Mouse (Mus musculus) hindbrain, embryonic 16.5 days (tissue): ENCODE data around the gene Dppa2. TPM values are rescaled to one million over a fixed set of nuclear protein-coding genes. Genes with fewer than 3 reads are reported as not detected.

ENCODE experiments used
- ATAC-seq: fragments of 200-750 bp; cut with Nextera tagmentation; 2 replicates; pipeline ENCODE4 v1.8.0; 2017; ENCODE audit warnings: moderate TSS enrichment, moderate library complexity
- H3K27ac ChIP-seq: fragments of 300-500 bp; sonication (generic); 2 replicates; pipeline ENCODE4 v1.5.1; 2014; ENCODE audit warnings: low read depth, mild to moderate bottlenecking, control low read depth, low read length, moderate library complexity
- H3K27me3 ChIP-seq: fragments of 300-500 bp; sonication (generic); replicated peaks from 2 replicates; pipeline ENCODE4 v1.6.1; 2014; ENCODE audit warnings: low read length; ENCODE audit not compliant: control insufficient read depth, insufficient read depth
- H3K36me3 ChIP-seq: fragments of 300-500 bp; sonication (generic); 2 replicates; pipeline ENCODE4 v1.6.1; 2014; ENCODE audit warnings: mild to moderate bottlenecking, low read length, moderate library complexity, mixed read lengths; ENCODE audit not compliant: control insufficient read depth, insufficient read depth
- H3K4me1 ChIP-seq: fragments of 300-500 bp; sonication (generic); 2 replicates; pipeline ENCODE4 v1.6.1; 2014; ENCODE audit warnings: low read depth, low read length; ENCODE audit not compliant: control insufficient read depth, insufficient read depth
- H3K4me2 ChIP-seq: fragments of 300-500 bp; sonication (generic); 2 replicates; pipeline ENCODE4 v1.6.1; 2014; ENCODE audit warnings: mild to moderate bottlenecking, low read length, control low read depth, moderate library complexity
- H3K4me3 ChIP-seq: fragments of 300-500 bp; sonication (generic); 2 replicates; pipeline ENCODE4 v1.5.1; 2014; ENCODE audit warnings: mild to moderate bottlenecking, low read length, control low read depth, moderate library complexity
- H3K9ac ChIP-seq: fragments of 300-500 bp; sonication (generic); 2 replicates; pipeline ENCODE4 v1.6.1; 2014; ENCODE audit warnings: low read depth, mild to moderate bottlenecking, control low read depth, low read length, moderate library complexity
- H3K9me3 ChIP-seq: fragments of 300-500 bp; sonication (generic); 2 replicates; pipeline ENCODE4 v1.6.1; 2014; ENCODE audit warnings: mild to moderate bottlenecking, low read length, moderate library complexity; ENCODE audit not compliant: control insufficient read depth
- WGBS: fragments of 180-500 bp; shearing (Covaris S2); extraction: QIAGEN DNeasy Blood & Tissue Kit; methylation state at CpG from one replicate; pipeline ENCODE4 v1.1.7; 2014; 5-methylcytosine and 5-hydroxymethylcytosine counted together
- polyA plus RNA-seq: library from polyadenylated mRNA; unstranded; fragments of >200 nt; fragmentation: Nextera tagmentation; extraction: Ambion mirVana; gene quantifications from 2 replicates; pipeline ENCODE4 v1.2.1, GENCODE M21; 2015

Dppa2 gene
- not detected in 2 replicates for polyA plus RNA-seq

- H3K9ac ChIP-seq, result no peak within 1 kb of the TSS
- no peaks in the 10 kb centered on the region for H3K27me3 ChIP-seq
- H3K4me3 ChIP-seq, result no peak within 1 kb of the TSS
- no peaks in the 10 kb centered on the region for H3K4me1 ChIP-seq
- H3K9me3 ChIP-seq, result no peaks in the 10 kb centered on the region
- no peaks in the 10 kb centered on the region for H3K36me3 ChIP-seq
- 86% methylated on average over 7 of the region's 7 CpGs for WGBS
- ATAC-seq, result no peak
- H3K4me2 ChIP-seq, result no peak within 1 kb of the TSS
- H3K27ac ChIP-seq, result no peak within 1 kb of the TSS
Observed at GRCm38 (mm10) chr16:48303509-48303908, at the start of gene Dppa2. TSS of gene Dppa2 (plus strand) at chr16:48303908.

GRCm38 (mm10) chr16:48254584-48254983 lies 49.1 kb upstream of the Dppa2 start:
- no peaks in the 10 kb centered on the region for H3K4me1 ChIP-seq
- H3K4me3 ChIP-seq, result no peak overlapping the region
- WGBS, result 94% methylated on average over 5 of the region's 5 CpGs
- ATAC-seq, result no peak
- H3K36me3 ChIP-seq, result no peaks in the 10 kb centered on the region
- no peak overlapping the region for H3K9ac ChIP-seq
- H3K4me2 ChIP-seq, result no peak overlapping the region
- H3K27me3 ChIP-seq, result no peaks in the 10 kb centered on the region
- no peak overlapping the region for H3K27ac ChIP-seq
- no peaks in the 10 kb centered on the region for H3K9me3 ChIP-seq

GRCm38 (mm10) chr16:48259519-48259918 lies 44.2 kb upstream of the Dppa2 start:
- H3K27ac ChIP-seq, result no peak overlapping the region
- 94% methylated on average over 4 of the region's 4 CpGs for WGBS
- H3K9ac ChIP-seq, result no peak overlapping the region
- H3K36me3 ChIP-seq, result no peaks in the 10 kb centered on the region
- H3K4me1 ChIP-seq, result no peaks in the 10 kb centered on the region
- H3K4me3 ChIP-seq, result no peak overlapping the region
- ATAC-seq, result no peak
- H3K27me3 ChIP-seq, result no peaks in the 10 kb centered on the region
- H3K9me3 ChIP-seq, result no peaks in the 10 kb centered on the region
- H3K4me2 ChIP-seq, result no peak overlapping the region

- Histone ChIP-seq H3K27ac (no peak overlapping the region), H3K4me1 (no peaks in the 10 kb centered on the region)
Observed at GRCm38 (mm10) chr16:48262901-48263300, 40.8 kb upstream of the Dppa2 start.

GRCm38 (mm10) chr16:48265856-48266255 lies 37.9 kb upstream of the Dppa2 start:
- no peak overlapping the region for H3K4me3 ChIP-seq
- 82% methylated on average over 4 of the region's 4 CpGs for WGBS

More at GRCm38 (mm10) chr16:48262901-48263300, 40.8 kb upstream of the Dppa2 start:
- H3K27me3 ChIP-seq, result no peaks in the 10 kb centered on the region
- no peaks in the 10 kb centered on the region for H3K36me3 ChIP-seq
- no peak overlapping the region for H3K4me2 ChIP-seq
- no peak overlapping the region for H3K4me3 ChIP-seq
- 80% methylated on average over 1 of the region's 1 CpGs for WGBS
- H3K9me3 ChIP-seq, result no peaks in the 10 kb centered on the region
- H3K9ac ChIP-seq, result no peak overlapping the region
- ATAC-seq, result no peak

GRCm38 (mm10) chr16:48276940-48277339 lies 26.8 kb upstream of the Dppa2 start:
- Histone ChIP-seq H3K4me2 (no peak overlapping the region), H3K9me3 (no peaks in the 10 kb centered on the region), H3K4me1 (no peaks in the 10 kb centered on the region), H3K27ac (no peak overlapping the region), H3K27me3 (no peaks in the 10 kb centered on the region), H3K36me3 (no peaks in the 10 kb centered on the region), H3K9ac (no peak overlapping the region), H3K4me3 (no peak overlapping the region)
- ATAC-seq, result no peak
- WGBS, result 76% methylated on average over 4 of the region's 4 CpGs

More at GRCm38 (mm10) chr16:48265856-48266255, 37.9 kb upstream of the Dppa2 start:
- H3K27ac ChIP-seq, result no peak overlapping the region
- H3K36me3 ChIP-seq, result no peaks in the 10 kb centered on the region
- no peaks in the 10 kb centered on the region for H3K27me3 ChIP-seq
- ATAC-seq, result no peak
- H3K9me3 ChIP-seq, result no peaks in the 10 kb centered on the region
- no peak overlapping the region for H3K9ac ChIP-seq
- H3K4me1 ChIP-seq, result no peaks in the 10 kb centered on the region
- no peak overlapping the region for H3K4me2 ChIP-seq

- H3K4me3 ChIP-seq, result no peak overlapping the region
- WGBS, result 92% methylated on average over 4 of the region's 4 CpGs
Observed at GRCm38 (mm10) chr16:48280883-48281282, 22.8 kb upstream of the Dppa2 start.

GRCm38 (mm10) chr16:48282801-48283200 lies 20.9 kb upstream of the Dppa2 start:
- Histone ChIP-seq H3K27ac (no peak overlapping the region), H3K4me2 (no peak overlapping the region), H3K9me3 (no peaks in the 10 kb centered on the region), H3K4me3 (no peak overlapping the region), H3K4me1 (no peaks in the 10 kb centered on the region), H3K27me3 (no peaks in the 10 kb centered on the region), H3K9ac (no peak overlapping the region), H3K36me3 (no peaks in the 10 kb centered on the region)
- ATAC-seq, result no peak
- 58% methylated on average over 1 of the region's 1 CpGs for WGBS

More at GRCm38 (mm10) chr16:48280883-48281282, 22.8 kb upstream of the Dppa2 start:
- H3K4me1 ChIP-seq, result no peaks in the 10 kb centered on the region
- no peaks in the 10 kb centered on the region for H3K27me3 ChIP-seq
- H3K9me3 ChIP-seq, result no peaks in the 10 kb centered on the region
- ATAC-seq, result no peak
- H3K27ac ChIP-seq, result no peak overlapping the region
- H3K9ac ChIP-seq, result no peak overlapping the region
- H3K4me2 ChIP-seq, result no peak overlapping the region
- no peaks in the 10 kb centered on the region for H3K36me3 ChIP-seq

- Histone ChIP-seq H3K27me3 (no peaks in the 10 kb centered on the region), H3K9me3 (no peaks in the 10 kb centered on the region), H3K9ac (no peak within 1 kb of the TSS), H3K36me3 (no peaks in the 10 kb centered on the region), H3K27ac (no peak within 1 kb of the TSS), H3K4me3 (no peak within 1 kb of the TSS), H3K4me1 (no peaks in the 10 kb centered on the region), H3K4me2 (no peak within 1 kb of the TSS)
- no peak for ATAC-seq
- WGBS, result 88% methylated on average over 4 of the region's 4 CpGs
Observed at GRCm38 (mm10) chr16:48283517-48283916, 20.2 kb upstream of the Dppa2 start, which contains the start of gene Dppa4. TSS of gene Dppa4 (plus strand) at chr16:48283733.

- Histone ChIP-seq H3K4me2 (no peak overlapping the region), H3K4me3 (no peak overlapping the region), H3K9ac (no peak overlapping the region), H3K27ac (no peak overlapping the region), H3K36me3 (no peaks in the 10 kb centered on the region), H3K27me3 (no peaks in the 10 kb centered on the region), H3K9me3 (no peaks in the 10 kb centered on the region), H3K4me1 (no peaks in the 10 kb centered on the region)
- no peak for ATAC-seq
- 97% methylated on average over 4 of the region's 4 CpGs for WGBS
Observed at GRCm38 (mm10) chr16:48285517-48285916, 18.2 kb upstream of the Dppa2 start.
